23 mouse cellular contexts compared by ENCODE assay signal in genomic region chr8:81643030-81643429, GRCm38 (mm10).
DNase-seq lines count a peak whose midpoint lies in the region; ATAC-seq lines count a peak whose summit lies in the region.
"Had no signal": no experiment of that assay in that cellular context is flagged by ENCODE, and none has a peak within 500 bp of the region (broad histone marks: within the 10 kb centered on the region; RNA-seq: fewer than 3 reads in every experiment).

No protein-coding gene starts in this region.

- H3K9ac ChIP-seq in limb, embryonic 11.5 days (ENCODE audit: low read length), result no peak overlapping the region
- H3K9ac ChIP-seq in limb, embryonic 13.5 days, result no peak overlapping the region
- H3K9ac ChIP-seq: embryonic facial prominence, embryonic 13.5 days; embryonic facial prominence, embryonic 15.5 days; forebrain, embryonic 12.5 days had no signal

- H3K4me1 ChIP-seq in limb, embryonic 11.5 days (ENCODE audit: control insufficient read depth, insufficient read depth, low read length), result no peaks in the 10 kb centered on the region
- H3K4me1 ChIP-seq in limb, embryonic 10.5 days, result peaks cover 10% of the 10 kb centered on the region
- H3K4me1 ChIP-seq in limb, embryonic 13.5 days, result 0 out of 2 replicates have a peak, but pooled peaks cover 4% of the 10 kb centered on the region
- H3K4me1 ChIP-seq: embryonic facial prominence, embryonic 15.5 days; forebrain, embryonic 10.5 days; forebrain, embryonic 12.5 days had no signal

- no peak overlapping the region for H3K4me3 ChIP-seq in limb, embryonic 11.5 days (ENCODE audit: low read depth, low read length)
- no peak overlapping the region for H3K4me3 ChIP-seq in limb, embryonic 10.5 days
- H3K4me3 ChIP-seq in limb, embryonic 13.5 days, result no peak overlapping the region
- H3K4me3 ChIP-seq: embryonic facial prominence, embryonic 13.5 days; embryonic facial prominence, embryonic 15.5 days; erythroblast, embryonic 14.5 days; forebrain, embryonic 10.5 days; forebrain, embryonic 12.5 days had no signal

- H3K27me3 ChIP-seq in limb, embryonic 11.5 days (ENCODE audit: control insufficient read depth, insufficient read depth, low read length), result no peaks in the 10 kb centered on the region
- no peaks in the 10 kb centered on the region for H3K27me3 ChIP-seq in limb, embryonic 10.5 days (ENCODE audit: low read depth, poor library complexity, severe bottlenecking)
- no peaks in the 10 kb centered on the region for H3K27me3 ChIP-seq in limb, embryonic 13.5 days
- H3K27me3 ChIP-seq: embryonic facial prominence, embryonic 13.5 days; embryonic facial prominence, embryonic 15.5 days; forebrain, embryonic 12.5 days had no signal

- H3K27ac ChIP-seq in limb, embryonic 11.5 days (replicated peaks; ENCODE audit: low read depth, low read length), result no peak overlapping the region
- no peak overlapping the region for H3K27ac ChIP-seq in limb, embryonic 10.5 days
- no peak overlapping the region for H3K27ac ChIP-seq in limb, embryonic 13.5 days
- H3K27ac ChIP-seq: embryonic facial prominence, embryonic 13.5 days; embryonic facial prominence, embryonic 15.5 days; forebrain, embryonic 10.5 days; forebrain, embryonic 12.5 days had no signal

- ATAC-seq in limb, embryonic 11.5 days (ENCODE audit: insufficient number of reproducible peaks, low FRiP score, low TSS enrichment, low read depth), result peak; percentile 72
- ATAC-seq in limb, embryonic 13.5 days (ENCODE audit: low FRiP score, low read depth), result peak; percentile 75; the same call in 1 of the 2 replicates
- ATAC-seq: forebrain, embryonic 14.5 days had no signal

- H3K4me2 ChIP-seq in limb, embryonic 11.5 days (ENCODE audit: low read depth, severe bottlenecking), result no peak overlapping the region
- no peak overlapping the region for H3K4me2 ChIP-seq in limb, embryonic 13.5 days (replicated peaks)
- H3K4me2 ChIP-seq: embryonic facial prominence, embryonic 13.5 days; embryonic facial prominence, embryonic 15.5 days; forebrain, embryonic 12.5 days had no signal

- WGBS in limb, embryonic 11.5 days, result 61% methylated on average over 4 of the region's 4 CpGs
- WGBS in limb, embryonic 10.5 days, result 83% methylated on average over 4 of the region's 4 CpGs
- WGBS in limb, embryonic 13.5 days, result 45% methylated on average over 4 of the region's 4 CpGs

- no peaks in the 10 kb centered on the region for H3K9me3 ChIP-seq in limb, embryonic 11.5 days (ENCODE audit: control insufficient read depth, low read length)
- no peaks in the 10 kb centered on the region for H3K9me3 ChIP-seq in limb, embryonic 10.5 days (replicated peaks)
- H3K9me3 ChIP-seq in limb, embryonic 13.5 days, result no peaks in the 10 kb centered on the region
- H3K9me3 ChIP-seq: embryonic facial prominence, embryonic 13.5 days; embryonic facial prominence, embryonic 15.5 days; forebrain, embryonic 10.5 days; forebrain, embryonic 12.5 days had no signal

- DNase-seq in limb, embryonic 11.5 days (ENCODE audit: low spot score), result peak; percentile 60
- DNase-seq in limb, embryonic 10.5 days (ENCODE audit: low spot score), result no peak
- DNase-seq in hindlimb bud, embryonic 11.5 days (ENCODE audit: extremely low spot score, low read depth, low spot score), result peak; percentile 8
- no peak for DNase-seq in layer of hippocampus, adult 11-12 months (ENCODE audit: low spot score)
- no peak for DNase-seq in heart, adult 11 months
- no peak for DNase-seq in heart, adult 18-20 months
- DNase-seq: adrenal gland, adult 2 months; adrenal gland, postnatal 10 days; adrenal gland, postnatal 25 days; cerebellum, adult 11 months; cerebellum, adult 18-20 months; cerebellum, adult 8-10 months; cerebellum, adult 9-11 months; cerebellum, postnatal 14 days; cerebellum, postnatal 36 days; embryo, embryonic 11 days had no signal

- H3K36me3 ChIP-seq in limb, embryonic 11.5 days (ENCODE audit: control insufficient read depth, insufficient read depth, low read length), result no peaks in the 10 kb centered on the region
- H3K36me3 ChIP-seq in limb, embryonic 10.5 days, result no peaks in the 10 kb centered on the region
- H3K36me3 ChIP-seq in limb, embryonic 13.5 days, result no peaks in the 10 kb centered on the region
- H3K36me3 ChIP-seq: embryonic facial prominence, embryonic 13.5 days; embryonic facial prominence, embryonic 15.5 days; forebrain, embryonic 10.5 days; forebrain, embryonic 12.5 days had no signal

Comparison
In these comparisons a context has a peak if more than half of its experiments do, and no peak if none do; other contexts are left out.
1. DNase-seq: peak in limb, embryonic 11.5 days (single experiment) and hindlimb bud, embryonic 11.5 days (single experiment); none in limb, embryonic 10.5 days (single experiment), layer of hippocampus, adult 11-12 months (single experiment), heart, adult 11 months (single experiment) and heart, adult 18-20 months (0 of 2).